Comparison of ENCODE assay signal across 8 mouse cellular contexts in the genomic region with DNA sequence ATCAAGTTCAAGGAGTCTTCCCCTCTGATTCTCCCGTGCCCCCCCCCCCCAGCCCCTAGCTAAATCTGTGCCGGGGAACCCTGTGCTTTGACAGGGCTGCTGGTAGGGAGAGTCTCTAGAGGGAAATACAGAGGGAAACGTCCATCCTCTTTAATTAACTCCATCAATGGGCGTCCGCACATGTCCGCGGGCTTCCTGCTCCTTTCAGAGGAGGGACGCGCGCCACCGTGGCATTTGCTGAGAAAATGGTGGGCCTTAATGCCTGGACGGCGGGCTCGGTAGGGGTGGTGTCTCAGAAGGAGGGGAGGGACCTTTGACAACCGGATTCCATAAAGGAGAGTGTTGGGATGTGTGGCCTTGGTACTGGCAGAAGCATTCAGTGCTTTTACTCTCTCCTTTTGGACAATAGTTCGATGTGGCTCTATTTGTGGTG. TPM values are rescaled to one million over a fixed set of nuclear protein-coding genes. Genes with fewer than 3 reads are reported as not detected.
A peak's percentile ranks its signal among the peaks of the same experiment; 100 is the strongest.
DNase-seq lines count a peak whose midpoint lies in the region; ATAC-seq lines count a peak whose summit lies in the region.

No protein-coding gene starts in this region.

- H3K9me3 ChIP-seq in kidney, embryonic 14.5 days (ENCODE audit: control insufficient read depth, low read length), result no peaks in the 10 kb centered on the region
- H3K9me3 ChIP-seq in embryonic facial prominence, embryonic 11.5 days (replicated peaks; ENCODE audit: control insufficient read depth, low read length), result no peaks in the 10 kb centered on the region
- no peaks in the 10 kb centered on the region for H3K9me3 ChIP-seq in hindbrain, embryonic 11.5 days (ENCODE audit: control insufficient read depth, low read length)
- H3K9me3 ChIP-seq in limb, embryonic 13.5 days, result no peaks in the 10 kb centered on the region
- H3K9me3 ChIP-seq in midbrain, embryonic 14.5 days (ENCODE audit: control insufficient read depth, low read length), result no peaks in the 10 kb centered on the region

- H3K9ac ChIP-seq in kidney, embryonic 14.5 days (ENCODE audit: low read depth, low read length), result peak overlapping the region; percentile 71
- H3K9ac ChIP-seq in embryonic facial prominence, embryonic 11.5 days (replicated peaks; ENCODE audit: low read length), result peak overlapping the region; percentile 56
- H3K9ac ChIP-seq in hindbrain, embryonic 11.5 days (ENCODE audit: low read depth, low read length), result peak overlapping the region; percentile 65
- H3K9ac ChIP-seq in limb, embryonic 13.5 days, result peak overlapping the region; percentile 70
- peak overlapping the region; percentile 62 for H3K9ac ChIP-seq in midbrain, embryonic 14.5 days (replicated peaks; ENCODE audit: low read length)

- peak overlapping the region; percentile 40 for H3K4me2 ChIP-seq in kidney, embryonic 14.5 days (replicated peaks; ENCODE audit: low read depth, low read length)
- peak overlapping the region; percentile 19 for H3K4me2 ChIP-seq in embryonic facial prominence, embryonic 11.5 days (ENCODE audit: low read depth, low read length)
- peak overlapping the region; percentile 39 for H3K4me2 ChIP-seq in hindbrain, embryonic 11.5 days (replicated peaks; ENCODE audit: low read depth, low read length)
- peak overlapping the region; percentile 63 for H3K4me2 ChIP-seq in limb, embryonic 13.5 days (replicated peaks)
- H3K4me2 ChIP-seq in midbrain, embryonic 14.5 days (ENCODE audit: low read length), result peak overlapping the region; percentile 63

- peaks cover 3% of the 10 kb centered on the region; the same call in 1 of the 2 replicates for H3K4me1 ChIP-seq in kidney, embryonic 14.5 days (ENCODE audit: control insufficient read depth, insufficient read depth, low read length)
- H3K4me1 ChIP-seq in embryonic facial prominence, embryonic 11.5 days (ENCODE audit: control insufficient read depth, insufficient read depth, low read length), result no peaks in the 10 kb centered on the region
- H3K4me1 ChIP-seq in hindbrain, embryonic 11.5 days (replicated peaks; ENCODE audit: control insufficient read depth, insufficient read depth, low read length), result no peaks in the 10 kb centered on the region
- peaks cover 7% of the 10 kb centered on the region for H3K4me1 ChIP-seq in limb, embryonic 13.5 days
- H3K4me1 ChIP-seq in midbrain, embryonic 14.5 days (ENCODE audit: control insufficient read depth, insufficient read depth, low read length), result 0 out of 2 replicates have a peak, but pooled peaks cover 4% of the 10 kb centered on the region

- no peaks in the 10 kb centered on the region for H3K27me3 ChIP-seq in kidney, embryonic 14.5 days (ENCODE audit: control insufficient read depth, insufficient read depth, low read length)
- H3K27me3 ChIP-seq in embryonic facial prominence, embryonic 11.5 days (ENCODE audit: control insufficient read depth, insufficient read depth, low read length), result no peaks in the 10 kb centered on the region; the same call in 1 of the 2 replicates
- no peaks in the 10 kb centered on the region for H3K27me3 ChIP-seq in hindbrain, embryonic 11.5 days (ENCODE audit: control insufficient read depth, insufficient read depth, low read length)
- peaks cover 18% of the 10 kb centered on the region; the same call in 1 of the 2 replicates for H3K27me3 ChIP-seq in limb, embryonic 13.5 days
- H3K27me3 ChIP-seq in midbrain, embryonic 14.5 days (ENCODE audit: control insufficient read depth, insufficient read depth, low read length), result no peaks in the 10 kb centered on the region

- DNase-seq in kidney, adult 8-10 months, result no peak
- peak; percentile 48 for DNase-seq in R1 (ENCODE audit: low read depth, low spot score)
- peak; percentile 53 for DNase-seq in embryonic facial prominence, embryonic 11.5 days (ENCODE audit: low spot score)
- DNase-seq in hindbrain, embryonic 11.5 days (ENCODE audit: low spot score), result peak; percentile 63
- DNase-seq in midbrain, embryonic 14.5 days, result peak; percentile 66
- DNase-seq in yolk sac, embryonic 10.5 days (ENCODE audit: low spot score), result peak; percentile 27

- 22% methylated on average over 16 of the region's 16 CpGs for WGBS in kidney, embryonic 14.5 days
- WGBS in embryonic facial prominence, embryonic 11.5 days, result 13% methylated on average over 15 of the region's 16 CpGs
- WGBS in hindbrain, embryonic 11.5 days, result 19% methylated on average over 15 of the region's 16 CpGs
- 14% methylated on average over 16 of the region's 16 CpGs for WGBS in limb, embryonic 13.5 days
- WGBS in midbrain, embryonic 14.5 days, result 19% methylated on average over 16 of the region's 16 CpGs

- ATAC-seq in kidney, embryonic 14.5 days (ENCODE audit: low FRiP score, low TSS enrichment), result peak; percentile 63; the same call in 1 of the 2 replicates
- peak; percentile 10 for ATAC-seq in embryonic facial prominence, embryonic 11.5 days (replicated peaks; ENCODE audit: insufficient number of reproducible peaks, low FRiP score, low TSS enrichment, low read depth)
- peak; percentile 68 for ATAC-seq in hindbrain, embryonic 11.5 days (ENCODE audit: low FRiP score)
- ATAC-seq in limb, embryonic 13.5 days (ENCODE audit: low FRiP score, low read depth), result peak; percentile 64
- peak; percentile 72 for ATAC-seq in midbrain, embryonic 14.5 days (ENCODE audit: low FRiP score, low TSS enrichment)

- peaks cover 23% of the 10 kb centered on the region for H3K36me3 ChIP-seq in kidney, embryonic 14.5 days (ENCODE audit: control insufficient read depth, insufficient read depth, low read length)
- H3K36me3 ChIP-seq in embryonic facial prominence, embryonic 11.5 days (replicated peaks; ENCODE audit: control insufficient read depth, insufficient read depth, low read depth, low read length), result no peaks in the 10 kb centered on the region; the same call in none of the 2 replicates
- no peaks in the 10 kb centered on the region for H3K36me3 ChIP-seq in hindbrain, embryonic 11.5 days (ENCODE audit: control insufficient read depth, insufficient read depth, low read length)
- peaks cover 32% of the 10 kb centered on the region for H3K36me3 ChIP-seq in limb, embryonic 13.5 days
- H3K36me3 ChIP-seq in midbrain, embryonic 14.5 days (ENCODE audit: control insufficient read depth, insufficient read depth, low read length), result peaks cover 32% of the 10 kb centered on the region

- peak overlapping the region; percentile 83 for H3K27ac ChIP-seq in kidney, embryonic 14.5 days (ENCODE audit: low read depth, low read length)
- peak overlapping the region; percentile 82 for H3K27ac ChIP-seq in embryonic facial prominence, embryonic 11.5 days (replicated peaks; ENCODE audit: low read depth, low read length)
- H3K27ac ChIP-seq in hindbrain, embryonic 11.5 days (ENCODE audit: low read depth, low read length), result peak overlapping the region; percentile 81
- H3K27ac ChIP-seq in limb, embryonic 13.5 days, result peak overlapping the region; percentile 87; the same call in 1 of the 2 replicates
- peak overlapping the region; percentile 91 for H3K27ac ChIP-seq in midbrain, embryonic 14.5 days (replicated peaks; ENCODE audit: low read depth, low read length)

- H3K4me3 ChIP-seq in kidney, embryonic 14.5 days (ENCODE audit: low read length), result peak overlapping the region; percentile 53
- H3K4me3 ChIP-seq in embryonic facial prominence, embryonic 11.5 days (ENCODE audit: low read depth, low read length), result peak overlapping the region; percentile 35
- H3K4me3 ChIP-seq in hindbrain, embryonic 11.5 days (ENCODE audit: low read depth, low read length), result peak overlapping the region; percentile 41
- peak overlapping the region; percentile 56 for H3K4me3 ChIP-seq in limb, embryonic 13.5 days
- H3K4me3 ChIP-seq in midbrain, embryonic 14.5 days (replicated peaks; ENCODE audit: low read depth, low read length), result peak overlapping the region; percentile 52

RNA-seq across cellular contexts. Expression of a gene that starts 0.4 kb away (rescaled TPM):
- 5.3 and 5.5 TPM in 2 replicates for polyA plus RNA-seq in kidney, embryonic 14.5 days (2014; fragmentation: Nextera tagmentation; extraction: Ambion mirVana)
- 6.6 and 7.5 TPM in 2 replicates for polyA plus RNA-seq in embryonic facial prominence, embryonic 11.5 days (2014; fragmentation: Nextera tagmentation; extraction: Ambion mirVana)
- polyA plus RNA-seq in hindbrain, embryonic 11.5 days (2014; fragmentation: Nextera tagmentation; extraction: Ambion mirVana), result 6.1 and 8.1 TPM in 2 replicates
- polyA plus RNA-seq in limb, embryonic 13.5 days (2015; fragmentation: Nextera tagmentation; extraction: Ambion mirVana), result 7.4 and 8.1 TPM in 2 replicates
- 7.1 TPM in 2 replicates for polyA plus RNA-seq in midbrain, embryonic 14.5 days (2014; fragmentation: Nextera tagmentation; extraction: Ambion mirVana)

RNA-seq across cellular contexts. Expression of a gene that starts 31.0 kb away (rescaled TPM):
- polyA plus RNA-seq in kidney, embryonic 14.5 days (2014; fragmentation: Nextera tagmentation; extraction: Ambion mirVana), result 37.7 and 39.7 TPM in 2 replicates
- 47.0 and 55.1 TPM in 2 replicates for polyA plus RNA-seq in embryonic facial prominence, embryonic 11.5 days (2014; fragmentation: Nextera tagmentation; extraction: Ambion mirVana)
- 50.2 and 54.4 TPM in 2 replicates for polyA plus RNA-seq in hindbrain, embryonic 11.5 days (2014; fragmentation: Nextera tagmentation; extraction: Ambion mirVana)
- 74.7 and 76.7 TPM in 2 replicates for polyA plus RNA-seq in limb, embryonic 13.5 days (2015; fragmentation: Nextera tagmentation; extraction: Ambion mirVana)
- 70.1 and 70.2 TPM in 2 replicates for polyA plus RNA-seq in midbrain, embryonic 14.5 days (2014; fragmentation: Nextera tagmentation; extraction: Ambion mirVana)

Comparison
In these comparisons a context has a peak if more than half of its experiments do, and no peak if none do; other contexts are left out.
1. ATAC-seq: peak in every context shown above with its lines; median percentile 72 in midbrain, embryonic 14.5 days; 68 in hindbrain, embryonic 11.5 days; 64 in limb, embryonic 13.5 days; 63 in kidney, embryonic 14.5 days; 10 in embryonic facial prominence, embryonic 11.5 days.
2. DNase-seq: peak in R1 (single experiment), embryonic facial prominence, embryonic 11.5 days (single experiment), hindbrain, embryonic 11.5 days (single experiment), midbrain, embryonic 14.5 days (single experiment) and yolk sac, embryonic 10.5 days (single experiment); none in kidney, adult 8-10 months (0 of 2).
3. Peak in every context shown above with its lines, with median percentiles within 50 percentile points of each other: H3K27ac ChIP-seq, H3K4me2 ChIP-seq, H3K4me3 ChIP-seq and H3K9ac ChIP-seq.